Mouse (Mus musculus) CH12.LX (cell line): ENCODE data around the gene Dock3.

Experiments
- BHLHE40 ChIP-seq: IDR thresholded peaks from 2 replicates; pipeline ENCODE4 v1.6.1; 2011; ENCODE audit warnings: mild to moderate bottlenecking, low read depth, low read length, improper control_type of control experiment
- CTCF ChIP-seq, 2 experiments: IDR thresholded peaks in 1 of 2; conservative IDR thresholded peaks in 1 of 2; 2 replicates each; pipeline ENCODE4 v1.5.1; 2011 to 2012; ENCODE audit warnings: low read depth in 2 of 2, low read length in 2 of 2, improper control_type of control experiment in 1 of 2, inconsistent platforms in 1 of 2, mild to moderate bottlenecking in 1 of 2, moderate library complexity in 1 of 2
- E2F4 ChIP-seq: IDR thresholded peaks from 2 replicates; pipeline ENCODE4 v1.6.1; 2011; ENCODE audit warnings: low read depth, low read length, improper control_type of control experiment; ENCODE audit not compliant: insufficient replicate concordance
- ELF1 ChIP-seq: IDR thresholded peaks from 2 replicates; pipeline ENCODE4 v1.6.1; 2014; ENCODE audit warnings: low read depth, mild to moderate bottlenecking, inconsistent platforms, low read length, improper control_type of control experiment
- EP300 ChIP-seq: IDR thresholded peaks from 2 replicates; pipeline ENCODE4 v1.6.1; 2011; ENCODE audit warnings: low read length, improper control_type of control experiment
- MEF2A ChIP-seq: IDR thresholded peaks from 2 replicates; pipeline ENCODE4 v1.6.1; 2014; ENCODE audit warnings: low read depth, mild to moderate bottlenecking, inconsistent platforms, low read length, improper control_type of control experiment, borderline replicate concordance
- MXI1 ChIP-seq: IDR thresholded peaks from 2 replicates; pipeline ENCODE4 v1.6.1; 2011; ENCODE audit warnings: mild to moderate bottlenecking, low read depth, low read length, improper control_type of control experiment
- POLR2A ChIP-seq: IDR thresholded peaks from 2 replicates; pipeline ENCODE4 v1.6.1; 2011; ENCODE audit warnings: low read depth, mild to moderate bottlenecking, improper control_type of control experiment, low read length
- POLR2AphosphoS2 ChIP-seq: IDR thresholded peaks from 2 replicates; pipeline ENCODE4 v1.6.1; 2011; ENCODE audit warnings: low read depth, low read length, improper control_type of control experiment
- USF1 ChIP-seq: IDR thresholded peaks from 2 replicates; pipeline ENCODE4 v1.6.1; 2014; ENCODE audit warnings: low read depth, mild to moderate bottlenecking, inconsistent platforms, low read length, improper control_type of control experiment
- ZNF384 ChIP-seq: IDR thresholded peaks from 2 replicates; pipeline ENCODE4 v1.6.1; 2012; ENCODE audit warnings: low read depth, low read length, improper control_type of control experiment, inconsistent platforms

DNA sequence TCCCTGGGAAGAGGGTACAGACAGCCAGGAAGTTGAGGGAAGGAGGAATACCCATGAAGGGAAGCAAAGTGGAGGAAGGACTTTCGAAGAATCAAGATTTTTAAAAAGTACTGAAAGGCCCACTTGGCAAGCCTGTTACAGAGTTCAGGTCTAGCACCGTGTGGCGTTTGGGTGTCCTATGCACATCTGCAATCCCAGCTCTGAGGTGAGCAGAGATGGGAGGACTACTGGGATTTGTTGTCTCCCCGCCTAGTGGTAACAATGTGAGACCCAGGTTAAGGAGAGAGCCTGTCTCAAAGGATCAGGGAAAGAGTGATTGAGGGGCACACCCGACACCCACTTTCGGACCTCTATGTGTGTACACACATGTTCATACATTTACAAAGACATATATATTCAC, 316.8 kb downstream of the Dock3 start:
- TF ChIP-seq E2F4 (no peak), CTCF (conservative IDR thresholded peaks at IDR 0.05 in 1 of 2, IDR thresholded peaks at IDR 0.05 in 1 of 2; ENCODE audit: low read depth in 2 of 2, low read length in 2 of 2) (no peak), ZNF384 (no peak), MXI1 (no peak), POLR2A (no peak), MEF2A (no peak), BHLHE40 (no peak), USF1 (no peak), ELF1 (no peak), POLR2AphosphoS2 (no peak), EP300 (no peak)
